Mouse (Mus musculus): ENCODE measurements around the gene 4930595D18Rik. TPM values are rescaled to one million over a fixed set of nuclear protein-coding genes. Genes with fewer than 3 reads are reported as not detected.

The 4930595D18Rik gene
- polyA plus RNA-seq, 1 experiment: not detected

DNA sequence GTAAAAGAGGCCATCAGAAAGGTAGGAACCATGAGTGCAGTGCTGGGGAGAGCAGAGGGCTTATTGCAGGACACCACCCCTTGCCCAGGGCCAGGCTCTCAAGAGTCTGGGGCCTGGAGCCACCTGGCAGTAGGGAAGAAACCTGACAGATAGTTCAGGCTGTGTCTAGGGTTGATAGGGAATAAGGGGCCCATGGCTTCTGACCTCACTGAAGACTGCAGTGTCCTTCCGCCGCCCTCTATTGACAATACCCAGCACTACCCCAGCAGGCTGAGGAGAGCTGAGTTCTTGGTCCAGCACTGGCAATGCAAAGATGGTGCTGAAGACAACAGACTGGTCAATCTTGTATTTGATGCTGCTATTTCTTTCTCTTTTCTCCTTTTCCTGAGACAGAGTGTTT is 47.2 kb downstream of the 4930595D18Rik start:
- no peak for DNase-seq (ENCODE audit: low spot score)

DNA sequence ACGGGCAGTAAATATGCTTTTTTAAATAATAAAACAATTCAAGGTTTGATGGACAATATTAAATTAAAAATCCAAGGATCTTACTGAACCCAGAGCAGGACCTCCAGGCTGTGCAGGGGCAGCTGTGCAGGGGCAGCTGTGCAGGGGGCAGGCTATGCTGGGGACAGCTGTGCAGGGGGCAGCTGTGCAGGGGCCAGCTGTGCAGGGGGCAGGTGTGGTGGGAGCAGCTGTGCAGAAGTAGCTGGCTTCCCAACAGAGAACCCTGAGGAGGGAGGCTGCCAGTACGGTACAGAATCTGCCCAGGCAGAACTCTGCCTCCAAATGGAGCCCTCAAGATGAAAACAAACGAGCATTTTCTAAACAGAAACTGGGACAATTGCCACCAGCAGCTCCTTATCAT is 48.3 kb downstream of the 4930595D18Rik start:
- no peak for DNase-seq (ENCODE audit: low spot score)

DNA sequence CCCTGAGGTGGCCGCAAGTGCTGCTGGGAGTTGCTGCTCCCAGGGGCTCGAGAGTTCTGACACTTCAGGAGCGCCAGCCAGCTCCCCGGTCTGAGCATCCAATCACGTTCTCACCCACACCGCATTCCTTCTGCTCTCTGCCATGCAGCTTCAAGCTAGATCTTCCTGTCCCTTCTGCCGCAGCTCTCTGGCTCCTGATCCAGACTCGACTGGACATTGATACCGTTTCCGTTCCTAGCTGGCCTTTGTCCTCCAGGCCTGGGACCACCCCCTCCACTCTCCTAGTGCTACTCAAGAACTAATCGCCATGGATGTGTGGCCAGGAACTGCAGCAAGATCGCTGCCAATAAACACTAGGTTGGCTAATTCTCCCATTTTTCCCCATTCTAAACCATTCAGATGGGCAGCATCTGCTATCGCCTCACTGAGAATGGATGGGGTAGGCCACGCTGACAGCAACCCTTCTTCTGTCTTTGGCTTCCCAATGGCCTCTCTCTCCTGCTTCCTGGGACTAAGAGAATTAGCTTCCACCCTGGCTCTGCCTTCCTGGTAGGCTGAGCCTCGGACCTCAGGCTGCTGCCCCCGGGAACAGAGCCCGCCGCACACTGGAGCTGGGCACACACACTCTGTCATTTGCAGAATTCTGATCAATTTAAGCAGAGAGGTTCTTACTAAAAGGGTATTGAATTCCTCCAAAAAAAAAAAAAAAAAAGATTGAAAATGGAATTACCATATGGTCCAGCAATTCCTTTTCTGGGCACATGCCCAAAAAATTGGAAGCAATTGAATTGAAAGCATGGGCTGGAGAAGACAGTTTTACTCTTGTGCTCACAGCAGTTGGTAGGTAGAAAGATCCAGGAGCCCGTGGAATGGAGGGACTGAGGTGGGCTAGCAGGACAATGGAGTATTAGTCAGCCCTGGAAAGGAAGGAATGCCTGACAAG is 49.2 kb downstream of the 4930595D18Rik start:
- DNase-seq (ENCODE audit: low spot score): no peak

DNA sequence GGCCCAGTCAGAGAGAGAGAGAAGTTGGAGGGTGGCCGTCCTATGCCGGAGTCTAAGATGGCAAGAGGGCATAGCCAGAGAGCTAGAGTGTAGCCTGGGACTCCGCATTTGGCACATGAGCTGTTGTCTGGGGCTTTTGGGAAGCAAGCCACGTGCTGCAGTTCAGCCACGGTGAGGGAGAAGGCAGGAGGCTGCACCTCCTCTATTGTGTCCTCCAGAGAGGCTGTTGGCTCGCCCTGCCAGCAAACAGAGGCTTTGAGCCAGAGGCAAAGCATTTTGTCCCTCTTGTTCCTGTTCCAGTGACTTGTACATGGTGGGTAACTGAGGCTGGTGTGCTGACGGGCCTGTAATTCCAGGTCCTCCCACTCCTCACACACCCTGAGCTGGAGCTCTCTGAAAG is 50.1 kb downstream of the 4930595D18Rik start:
- DNase-seq (ENCODE audit: low spot score): no peak

DNA sequence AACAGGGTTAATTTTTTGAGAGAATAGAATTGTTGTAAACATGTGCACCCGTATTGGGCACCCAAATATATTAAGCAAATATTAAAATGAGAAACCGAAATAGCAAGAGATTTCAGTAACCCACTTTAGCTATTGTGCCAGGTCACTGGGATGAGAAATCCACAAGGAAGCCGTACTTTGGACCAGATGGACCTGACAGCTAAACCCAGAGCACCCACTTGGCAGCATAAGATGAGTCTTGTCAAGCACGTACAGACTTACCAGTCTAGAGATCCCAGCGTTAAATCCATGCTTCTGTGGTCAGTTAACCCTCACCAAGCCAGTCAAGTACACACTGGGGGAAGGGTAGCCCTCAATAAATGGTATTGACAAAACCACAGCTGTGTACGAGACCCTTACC is 58.6 kb downstream of the 4930595D18Rik start:
- no peak for DNase-seq (ENCODE audit: low spot score)

DNA sequence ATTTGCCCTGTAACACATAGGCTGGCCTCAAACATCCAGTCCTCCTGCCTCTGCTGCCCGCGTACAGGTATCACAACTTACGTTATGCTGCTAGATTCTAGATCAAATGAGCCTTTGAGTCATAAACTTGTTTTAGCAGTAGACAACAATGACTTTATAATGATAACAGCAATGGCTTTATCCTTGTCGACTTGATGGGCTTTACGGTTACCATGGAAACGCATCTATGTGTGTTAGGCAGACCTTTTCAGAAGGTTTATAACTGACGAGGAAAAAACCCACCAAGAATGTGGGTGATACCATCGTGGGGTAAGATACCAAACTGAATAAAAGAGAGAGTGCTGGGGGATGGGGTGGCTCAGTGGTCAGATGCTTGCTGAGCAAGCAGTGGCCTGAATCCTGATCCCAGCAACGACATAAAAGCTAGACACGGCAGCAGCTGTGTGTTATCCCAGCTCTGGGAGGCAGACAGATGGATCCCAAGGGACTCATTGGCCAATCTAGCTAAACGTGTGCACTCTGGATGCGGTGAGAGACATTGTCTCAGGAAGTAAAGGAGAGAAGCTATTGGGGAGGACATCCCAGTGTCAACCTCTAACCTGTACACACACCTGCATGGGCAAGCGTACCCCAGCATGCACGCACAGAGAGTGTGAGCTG is 59.6 kb downstream of the 4930595D18Rik start:
- DNase-seq (ENCODE audit: low spot score): no peak

DNA sequence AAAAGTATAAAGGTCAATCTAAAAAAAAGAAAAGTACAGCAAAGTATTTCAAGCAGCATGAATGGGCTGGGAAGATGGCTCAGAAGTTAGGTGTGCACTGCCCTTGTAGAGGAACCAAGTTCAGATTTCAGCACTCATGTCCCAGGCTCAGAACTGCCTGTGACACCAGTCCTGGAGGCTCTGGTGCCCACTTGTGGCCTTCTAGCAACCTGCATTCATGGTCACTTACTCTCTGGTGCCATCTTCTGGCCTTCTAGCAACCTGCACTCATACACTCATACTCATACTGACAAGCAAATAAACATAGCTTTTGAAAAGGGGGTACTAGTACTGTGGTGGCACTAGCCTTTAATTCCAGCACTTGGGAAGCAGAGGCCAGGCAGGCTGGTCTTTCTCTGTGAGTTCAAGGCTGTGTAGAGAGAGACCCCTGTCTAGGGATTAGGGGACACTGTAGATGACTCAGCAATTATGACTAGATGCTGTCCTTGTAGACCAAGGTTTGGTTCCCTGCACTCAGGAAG is 61.9 kb downstream of the 4930595D18Rik start:
- no peak for DNase-seq (ENCODE audit: low spot score)

DNA sequence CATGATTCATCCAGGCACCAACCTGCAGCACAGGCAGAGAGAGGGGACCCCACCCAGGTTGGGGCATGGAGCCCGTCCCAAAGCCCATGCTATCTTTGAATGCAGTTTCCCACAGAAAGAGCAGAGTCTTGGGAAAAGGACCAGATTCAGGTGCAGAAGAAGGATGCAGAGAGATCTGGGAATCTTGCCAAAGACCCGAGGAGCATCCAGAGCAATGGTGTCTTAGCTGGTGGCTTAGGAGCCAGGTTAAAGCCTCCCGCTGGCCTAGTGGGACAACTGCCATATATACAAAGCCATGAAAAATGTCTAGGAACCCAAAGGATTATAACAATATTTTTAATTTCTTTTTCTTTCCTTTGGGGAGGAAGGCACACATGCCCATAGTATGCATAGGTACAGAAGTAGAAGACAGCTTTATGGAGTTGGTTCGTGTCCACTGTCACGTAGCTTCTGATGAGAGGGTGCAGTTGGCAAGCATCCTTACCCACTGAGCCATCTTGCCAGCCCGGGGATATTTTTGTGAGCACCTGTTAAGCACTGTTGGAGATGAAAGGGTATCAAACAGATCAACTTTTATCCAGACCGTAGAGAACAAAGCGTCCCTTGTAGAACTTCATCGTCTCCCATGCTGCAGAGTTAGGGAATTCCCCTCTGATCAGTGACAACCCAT is 63.2 kb downstream of the 4930595D18Rik start:
- no peak for DNase-seq (ENCODE audit: low spot score)

DNA sequence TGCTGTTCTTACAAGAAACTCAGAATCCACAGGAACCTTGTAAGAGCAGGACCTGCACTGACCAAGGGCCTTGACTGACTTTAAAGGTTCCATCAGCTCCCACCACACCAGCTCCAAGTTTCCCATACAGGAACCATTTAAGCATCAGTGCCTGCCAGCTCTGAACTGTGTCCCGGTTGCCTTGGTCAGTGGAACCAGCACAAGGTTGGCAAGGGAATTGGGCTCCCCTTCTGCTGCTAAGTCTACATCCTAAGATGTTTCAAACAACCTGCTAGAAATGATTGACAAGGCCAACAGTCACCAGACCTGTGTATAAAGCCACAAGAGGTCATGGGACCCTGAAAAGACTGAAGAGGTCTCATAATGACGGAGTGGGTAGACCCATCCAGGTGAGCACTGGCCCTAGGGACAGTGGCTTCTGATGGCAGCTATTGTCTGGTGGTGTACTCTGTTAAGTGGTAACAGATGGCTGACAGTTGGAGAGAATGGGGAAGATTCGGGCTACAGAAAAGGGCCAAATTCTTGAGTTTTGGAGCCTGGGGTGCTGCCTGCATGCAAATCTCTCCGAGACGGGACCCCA is 64.7 kb downstream of the 4930595D18Rik start:
- no peak for DNase-seq (ENCODE audit: low spot score)

DNA sequence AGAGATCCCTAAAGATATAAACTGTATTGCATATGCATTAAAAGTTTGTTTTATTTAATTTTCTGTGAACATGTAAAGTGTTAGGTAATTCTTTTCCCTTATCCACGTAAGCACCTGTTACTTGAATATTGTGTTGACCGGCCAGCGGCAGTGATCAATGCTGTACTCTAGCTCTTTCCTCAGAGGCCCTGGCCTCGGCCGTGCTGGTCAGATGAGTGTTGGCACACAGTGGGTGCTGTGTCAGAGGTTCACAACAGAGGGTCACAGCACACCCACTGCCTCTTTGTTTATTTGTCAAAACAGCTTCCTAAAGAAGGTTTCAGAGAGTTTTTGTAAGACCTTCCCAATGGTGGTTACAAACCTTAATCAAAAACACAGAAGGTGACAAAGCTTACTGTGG is 69.7 kb downstream of the 4930595D18Rik start:
- no peak for DNase-seq (ENCODE audit: low spot score)

DNA sequence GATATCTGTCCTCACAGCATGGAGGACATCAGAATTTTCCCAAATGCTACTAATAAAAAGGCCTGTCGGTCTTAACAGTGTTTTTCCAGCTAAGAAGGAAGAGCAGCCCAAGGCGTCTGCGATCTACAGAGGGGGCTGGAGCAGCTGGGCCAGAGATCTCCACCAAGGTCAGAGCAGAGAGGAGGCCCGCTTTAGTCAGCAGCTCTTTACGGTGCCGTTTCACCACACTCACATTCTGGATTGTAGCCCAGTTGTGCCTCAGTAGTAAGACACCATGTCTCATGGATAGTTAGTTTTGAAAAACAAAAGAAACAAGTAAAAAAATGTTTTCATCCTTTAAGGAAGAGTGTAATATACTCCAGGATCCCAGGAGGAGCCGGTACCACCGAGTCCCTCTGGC is 73.1 kb downstream of the 4930595D18Rik start:
- no peak for DNase-seq (ENCODE audit: low spot score)

Other genes starting within 250 kb of the 4930595D18Rik start
- gene Ankrd9, start 205.5 kb downstream of the 4930595D18Rik start, polyA plus RNA-seq (2012; rRNA removed): 25.1 and 28.9 TPM in 2 replicates
- 12.6 and 16.6 TPM in 2 replicates for gene Rcor1, start 145.1 kb downstream of the 4930595D18Rik start, polyA plus RNA-seq (2012; rRNA removed)
- 18.2 and 20.4 TPM in 2 replicates for gene Traf3, start 18.1 kb downstream of the 4930595D18Rik start, polyA plus RNA-seq (2012; rRNA removed)
- gene Amn, start 86.6 kb upstream of the 4930595D18Rik start, polyA plus RNA-seq (2012; rRNA removed): 2.3 and 4.1 TPM in 2 replicates
- gene Cdc42bpb, start 193.2 kb upstream of the 4930595D18Rik start, polyA plus RNA-seq (2012; rRNA removed): 143 and 148 TPM in 2 replicates
- 0.10 TPM in 1 of 2 replicates, not detected in the other for gene Lbhd2, start 222.3 kb upstream of the 4930595D18Rik start, polyA plus RNA-seq (2012; rRNA removed)
- 7.8 and 8.4 TPM in 2 replicates for gene Exoc3l4, start 232.5 kb upstream of the 4930595D18Rik start, polyA plus RNA-seq (2012; rRNA removed)